Mouse (Mus musculus): ENCODE data around the gene Gng13. TPM values are rescaled to one million over a fixed set of nuclear protein-coding genes. Genes with fewer than 3 reads are reported as not detected.

Gng13 gene
- total and polyA plus RNA-seq, 2 experiments from 2014 or later = 3.2 TPM; not detected in 1

- 70% methylated on average over 10 of the region's 10 CpGs for WGBS
- H3K36me3 ChIP-seq (replicated peaks; ENCODE audit: control insufficient read depth, insufficient read depth, low read length) = no peaks in the 10 kb centered on the region
Measured at GRCm38 (mm10) chr17:25744311-25744710, 27.3 kb downstream of the Gng13 start.

DNA sequence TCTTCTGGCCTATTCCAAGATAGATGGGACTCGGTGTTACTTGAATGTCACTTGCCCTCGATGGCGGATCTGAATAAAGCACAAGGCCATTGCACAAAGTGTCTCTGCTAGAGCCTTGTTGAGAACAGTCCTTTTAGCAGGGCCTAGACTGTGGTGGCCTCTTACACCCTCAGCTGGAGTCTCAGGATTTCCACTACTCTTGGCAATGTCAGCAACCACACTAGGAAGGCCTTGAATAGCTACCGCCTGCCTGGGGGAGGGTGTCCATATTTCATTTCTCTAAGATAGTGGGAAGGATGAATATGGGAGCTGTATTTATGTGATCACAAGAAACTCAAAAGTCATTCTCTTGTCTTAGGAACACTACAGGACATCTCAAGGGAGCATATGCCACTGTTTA, 31.3 kb downstream of the Gng13 start:
- Histone ChIP-seq H3K9me3 (replicated peaks; ENCODE audit: control insufficient read depth, low read length) (no peaks in the 10 kb centered on the region), H3K27me3 (ENCODE audit: control insufficient read depth, insufficient read depth, low read length) (no peaks in the 10 kb centered on the region), H3K4me2 (ENCODE audit: low read depth, low read length) (no peak overlapping the region), H3K4me3 (ENCODE audit: low read depth, low read length) (no peak overlapping the region), H3K27ac (ENCODE audit: low read depth) (no peak overlapping the region), H3K9ac (replicated peaks; ENCODE audit: low read depth, low read length) (no peak overlapping the region), H3K36me3 (replicated peaks; ENCODE audit: control insufficient read depth, insufficient read depth, low read length) (no peaks in the 10 kb centered on the region), H3K4me1 (ENCODE audit: control insufficient read depth, insufficient read depth) (no peaks in the 10 kb centered on the region)
- DNase-seq (ENCODE audit: low spot score) (no peak), ATAC-seq (ENCODE audit: insufficient read depth, low read depth) (no peak)
- 84% methylated on average over 4 of the region's 4 CpGs for WGBS
- TF ChIP-seq EP300 (IDR thresholded peaks at IDR 0.05; ENCODE audit: low read depth) (no peak), CTCF (IDR thresholded peaks at IDR 0.05; ENCODE audit: low read depth) (no peak)

More at GRCm38 (mm10) chr17:25744311-25744710, 27.3 kb downstream of the Gng13 start:
- H3K27me3 ChIP-seq (ENCODE audit: control insufficient read depth, insufficient read depth, low read length) = no peaks in the 10 kb centered on the region
- H3K4me3 ChIP-seq (ENCODE audit: low read depth, low read length) = no peak overlapping the region
- H3K9me3 ChIP-seq (replicated peaks; ENCODE audit: control insufficient read depth, low read length) = no peaks in the 10 kb centered on the region
- ATAC-seq (ENCODE audit: insufficient read depth, low read depth) = no peak
- H3K4me2 ChIP-seq (ENCODE audit: low read depth, low read length) = no peak overlapping the region
- no peaks in the 10 kb centered on the region for H3K4me1 ChIP-seq (ENCODE audit: control insufficient read depth, insufficient read depth)
- H3K9ac ChIP-seq (replicated peaks; ENCODE audit: low read depth, low read length) = no peak overlapping the region
- DNase-seq (ENCODE audit: low spot score) = no peak
- H3K27ac ChIP-seq (ENCODE audit: low read depth) = no peak overlapping the region
- TF ChIP-seq CTCF (IDR thresholded peaks at IDR 0.05; ENCODE audit: low read depth) (no peak), EP300 (IDR thresholded peaks at IDR 0.05; ENCODE audit: low read depth) (no peak)

- H3K27me3 ChIP-seq (ENCODE audit: control insufficient read depth, insufficient read depth, low read length) = no peaks in the 10 kb centered on the region
- H3K27ac ChIP-seq (ENCODE audit: low read depth) = no peak overlapping the region
- H3K9ac ChIP-seq (replicated peaks; ENCODE audit: low read depth, low read length) = no peak overlapping the region
- no peak overlapping the region for H3K4me2 ChIP-seq (ENCODE audit: low read depth, low read length)
- H3K4me3 ChIP-seq (ENCODE audit: low read depth, low read length) = no peak overlapping the region
- DNase-seq (ENCODE audit: low spot score) (no peak), ATAC-seq (ENCODE audit: insufficient read depth, low read depth) (no peak)
- no peak for TF ChIP-seq EP300 (IDR thresholded peaks at IDR 0.05; ENCODE audit: low read depth)
- TF ChIP-seq CTCF (IDR thresholded peaks at IDR 0.05; ENCODE audit: low read depth) = no peak
- WGBS = 75% methylated on average over 6 of the region's 6 CpGs
- no peaks in the 10 kb centered on the region for H3K36me3 ChIP-seq (replicated peaks; ENCODE audit: control insufficient read depth, insufficient read depth, low read length)
- no peaks in the 10 kb centered on the region for H3K9me3 ChIP-seq (replicated peaks; ENCODE audit: control insufficient read depth, low read length)
- no peaks in the 10 kb centered on the region for H3K4me1 ChIP-seq (ENCODE audit: control insufficient read depth, insufficient read depth)
Measured at GRCm38 (mm10) chr17:25749314-25749713, 32.3 kb downstream of the Gng13 start.

DNA sequence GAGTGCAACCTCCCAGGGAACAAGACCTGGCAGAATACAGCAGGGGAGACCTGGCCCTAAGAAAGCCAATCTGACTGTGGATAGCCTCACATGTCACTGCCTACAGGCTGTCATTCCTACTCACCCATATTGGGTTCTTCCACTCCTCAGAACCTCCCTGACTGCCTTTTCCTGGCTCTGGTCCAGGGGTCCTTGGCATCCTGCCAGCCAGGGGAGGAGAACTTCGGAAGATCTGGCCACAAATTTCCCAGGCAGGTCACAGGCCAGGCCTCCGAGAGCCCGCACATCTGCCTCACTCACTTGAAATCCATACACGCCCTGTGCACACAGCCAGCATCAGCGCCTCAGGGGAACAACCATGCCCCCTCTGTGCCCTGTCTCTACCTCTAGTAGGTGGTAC, 34.5 kb downstream of the Gng13 start:
- no peaks in the 10 kb centered on the region for H3K9me3 ChIP-seq (replicated peaks; ENCODE audit: control insufficient read depth, low read length)
- H3K27me3 ChIP-seq (ENCODE audit: control insufficient read depth, insufficient read depth, low read length) = no peaks in the 10 kb centered on the region
- no peaks in the 10 kb centered on the region for H3K36me3 ChIP-seq (replicated peaks; ENCODE audit: control insufficient read depth, insufficient read depth, low read length)
- H3K4me2 ChIP-seq (ENCODE audit: low read depth, low read length) = no peak overlapping the region
- DNase-seq (ENCODE audit: low spot score) (no peak), ATAC-seq (ENCODE audit: insufficient read depth, low read depth) (no peak)
- H3K4me1 ChIP-seq (ENCODE audit: control insufficient read depth, insufficient read depth) = no peaks in the 10 kb centered on the region
- H3K9ac ChIP-seq (replicated peaks; ENCODE audit: low read depth, low read length) = no peak overlapping the region
- no peak overlapping the region for H3K4me3 ChIP-seq (ENCODE audit: low read depth, low read length)
- H3K27ac ChIP-seq (ENCODE audit: low read depth) = no peak overlapping the region
- WGBS = 15% methylated on average over 5 of the region's 5 CpGs
- TF ChIP-seq EP300 (IDR thresholded peaks at IDR 0.05; ENCODE audit: low read depth) = no peak
- no peak for TF ChIP-seq CTCF (IDR thresholded peaks at IDR 0.05; ENCODE audit: low read depth)

DNA sequence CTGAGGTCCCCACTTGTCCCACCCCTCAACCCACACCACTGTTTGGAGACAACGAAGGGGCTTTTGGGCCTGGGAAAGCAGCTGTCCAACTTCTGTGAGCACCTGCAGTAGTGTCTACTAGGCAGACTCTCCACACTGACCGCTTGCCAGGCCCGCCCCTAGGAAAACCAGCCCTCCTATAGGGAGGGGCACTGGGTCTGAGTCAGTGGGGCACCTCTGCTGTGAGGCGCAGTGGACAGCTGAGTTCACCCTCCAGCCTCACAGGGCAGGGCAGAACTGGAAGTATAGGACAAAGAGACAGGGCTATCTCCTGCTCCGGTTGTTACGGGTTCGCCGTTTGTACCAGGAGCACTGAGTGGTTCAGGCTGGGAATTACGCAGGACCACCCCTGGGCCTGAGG, 37.3 kb downstream of the Gng13 start, which contains the start of gene Msln:
Gene Msln (minus strand): TSS at position 138 of the 400 bp plus-strand sequence.
- Histone ChIP-seq H3K4me2 (ENCODE audit: low read depth, low read length) (no peak within 1 kb of the TSS), H3K9ac (replicated peaks; ENCODE audit: low read depth, low read length) (no peak within 1 kb of the TSS), H3K27ac (ENCODE audit: low read depth) (no peak within 1 kb of the TSS), H3K36me3 (replicated peaks; ENCODE audit: control insufficient read depth, insufficient read depth, low read length) (no peaks in the 10 kb centered on the region), H3K4me3 (ENCODE audit: low read depth, low read length) (no peak within 1 kb of the TSS), H3K27me3 (ENCODE audit: control insufficient read depth, insufficient read depth, low read length) (no peaks in the 10 kb centered on the region), H3K9me3 (replicated peaks; ENCODE audit: control insufficient read depth, low read length) (no peaks in the 10 kb centered on the region), H3K4me1 (ENCODE audit: control insufficient read depth, insufficient read depth) (no peaks in the 10 kb centered on the region)
- ATAC-seq (ENCODE audit: insufficient read depth, low read depth) = no peak
- no peak for DNase-seq (ENCODE audit: low spot score)
- TF ChIP-seq CTCF (IDR thresholded peaks at IDR 0.05; ENCODE audit: low read depth) (no peak), EP300 (IDR thresholded peaks at IDR 0.05; ENCODE audit: low read depth) (no peak)
- WGBS = 78% methylated on average over 9 of the region's 9 CpGs

GRCm38 (mm10) chr17:25755086-25755485, 38.1 kb downstream of the Gng13 start:
- H3K4me2 ChIP-seq (ENCODE audit: low read depth, low read length) = no peak overlapping the region
- H3K9ac ChIP-seq (replicated peaks; ENCODE audit: low read depth, low read length) = no peak overlapping the region
- no peak overlapping the region for H3K4me3 ChIP-seq (ENCODE audit: low read depth, low read length)
- no peaks in the 10 kb centered on the region for H3K27me3 ChIP-seq (ENCODE audit: control insufficient read depth, insufficient read depth, low read length)
- no peaks in the 10 kb centered on the region for H3K9me3 ChIP-seq (replicated peaks; ENCODE audit: control insufficient read depth, low read length)
- no peaks in the 10 kb centered on the region for H3K36me3 ChIP-seq (replicated peaks; ENCODE audit: control insufficient read depth, insufficient read depth, low read length)
- WGBS = 71% methylated on average over 4 of the region's 4 CpGs
- TF ChIP-seq EP300 (IDR thresholded peaks at IDR 0.05; ENCODE audit: low read depth) = no peak
- no peak for TF ChIP-seq CTCF (IDR thresholded peaks at IDR 0.05; ENCODE audit: low read depth)
- ATAC-seq (ENCODE audit: insufficient read depth, low read depth) (no peak), DNase-seq (ENCODE audit: low spot score) (no peak)
- H3K4me1 ChIP-seq (ENCODE audit: control insufficient read depth, insufficient read depth) = no peaks in the 10 kb centered on the region
- H3K27ac ChIP-seq (ENCODE audit: low read depth) = no peak overlapping the region

Data from heart, postnatal 0 days (tissue).